Mouse (Mus musculus): Measurements from ENCODE around the gene Cdca7l. TPM values are rescaled to one million over a fixed set of nuclear protein-coding genes. Genes with fewer than 3 reads are reported as not detected.

The Cdca7l gene
- polyA plus RNA-seq, 1 experiment from 2014 or later = 20.2 TPM

GRCm38 (mm10) chr12:117832190-117832589, 28.1 kb downstream of the Cdca7l start:
- Histone ChIP-seq H3K27ac (no peak overlapping the region), H3K79me2 (ENCODE audit: inconsistent target) (no peaks in the 10 kb centered on the region), H3K4me3 (ENCODE audit: inconsistent target) (no peak overlapping the region), H3K36me3 (ENCODE audit: inconsistent target) (no peaks in the 10 kb centered on the region)
- WGBS (ENCODE audit: missing documents) = 68% methylated on average over 5 of the region's 5 CpGs

- WGBS (ENCODE audit: missing documents) = 82% methylated on average over 2 of the region's 2 CpGs
These were observed 30.6 kb downstream of the Cdca7l start for GRCm38 (mm10) chr12:117834652-117835051.

GRCm38 (mm10) chr12:117835371-117835770, 31.3 kb downstream of the Cdca7l start:
- H3K79me2 ChIP-seq (ENCODE audit: inconsistent target) = no peaks in the 10 kb centered on the region
- no peak overlapping the region for H3K4me3 ChIP-seq (ENCODE audit: inconsistent target)
- H3K36me3 ChIP-seq (ENCODE audit: inconsistent target) = no peaks in the 10 kb centered on the region
- 90% methylated on average over 10 of the region's 10 CpGs for WGBS (ENCODE audit: missing documents)
- no peak overlapping the region for H3K27ac ChIP-seq

More at GRCm38 (mm10) chr12:117834652-117835051, 30.6 kb downstream of the Cdca7l start:
- Histone ChIP-seq H3K79me2 (ENCODE audit: inconsistent target) (no peaks in the 10 kb centered on the region), H3K27ac (no peak overlapping the region), H3K36me3 (ENCODE audit: inconsistent target) (no peaks in the 10 kb centered on the region), H3K4me3 (ENCODE audit: inconsistent target) (no peak overlapping the region)

- H3K27ac ChIP-seq = no peak overlapping the region
- WGBS (ENCODE audit: missing documents) = 49% methylated on average over 4 of the region's 4 CpGs
These were observed 33.3 kb downstream of the Cdca7l start for GRCm38 (mm10) chr12:117837376-117837775.

GRCm38 (mm10) chr12:117840705-117841104, 36.6 kb downstream of the Cdca7l start:
- Histone ChIP-seq H3K4me3 (ENCODE audit: inconsistent target) (no peak overlapping the region), H3K27ac (no peak overlapping the region), H3K36me3 (ENCODE audit: inconsistent target) (no peaks in the 10 kb centered on the region), H3K79me2 (ENCODE audit: inconsistent target) (peaks cover 12% of the 10 kb centered on the region; the same call in 1 of the 2 replicates)
- 71% methylated on average over 1 of the region's 1 CpGs for WGBS (ENCODE audit: missing documents)

More at GRCm38 (mm10) chr12:117837376-117837775, 33.3 kb downstream of the Cdca7l start:
- Histone ChIP-seq H3K4me3 (ENCODE audit: inconsistent target) (no peak overlapping the region), H3K36me3 (ENCODE audit: inconsistent target) (no peaks in the 10 kb centered on the region), H3K79me2 (ENCODE audit: inconsistent target) (no peaks in the 10 kb centered on the region)

GRCm38 (mm10) chr12:117842676-117843075, 38.6 kb downstream of the Cdca7l start:
- WGBS (ENCODE audit: missing documents) = 56% methylated on average over 1 of the region's 1 CpGs
- Histone ChIP-seq H3K4me3 (ENCODE audit: inconsistent target) (no peak overlapping the region), H3K79me2 (ENCODE audit: inconsistent target) (peaks cover 27% of the 10 kb centered on the region; the same call in 1 of the 2 replicates), H3K27ac (no peak overlapping the region), H3K36me3 (ENCODE audit: inconsistent target) (no peaks in the 10 kb centered on the region)

DNA sequence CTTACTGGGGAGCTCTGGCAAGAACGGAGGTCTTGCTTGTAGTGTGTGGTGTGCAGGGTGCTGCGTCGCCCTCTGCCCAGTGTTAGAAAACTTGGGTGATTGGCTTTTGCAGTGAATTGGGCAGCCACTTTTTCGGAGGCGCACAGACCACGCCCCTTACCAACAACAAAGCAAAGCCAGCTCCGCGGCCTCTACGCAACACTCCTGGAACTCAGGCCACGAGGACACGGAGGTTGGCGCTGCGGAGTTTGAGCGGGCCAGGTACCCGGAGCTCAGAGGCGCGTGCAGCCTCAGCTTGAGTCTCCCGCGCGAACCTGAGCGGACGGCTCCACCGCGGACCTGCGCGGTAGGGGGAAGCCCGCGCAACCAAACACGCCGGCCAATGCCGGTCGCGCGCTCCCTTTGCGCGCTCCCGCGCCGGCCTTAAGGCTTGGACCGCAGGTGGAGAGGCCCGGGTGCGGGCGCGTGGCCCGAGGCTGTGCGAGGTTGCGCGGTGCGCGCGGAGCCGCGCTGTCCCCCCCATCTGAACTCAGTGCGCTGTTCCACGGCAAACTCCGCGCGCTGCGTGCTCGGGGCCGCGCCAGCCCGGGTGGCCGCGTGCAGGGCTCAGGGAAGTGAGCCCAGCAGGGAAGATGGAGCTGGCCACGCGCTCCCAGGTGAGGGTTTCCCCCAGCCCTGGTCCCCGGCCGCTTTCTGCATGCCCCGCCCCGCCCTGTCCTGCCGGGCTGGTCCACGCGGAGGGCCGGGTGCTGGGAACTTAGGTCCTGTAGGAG, 39.4 kb downstream of the Cdca7l start:
- Histone ChIP-seq H3K79me2 (ENCODE audit: inconsistent target) (peaks cover 35% of the 10 kb centered on the region; the same call in 1 of the 2 replicates), H3K4me3 (ENCODE audit: inconsistent target) (peak overlapping the region; percentile 35), H3K27ac (no peak overlapping the region; the same call in 1 of the 2 replicates), H3K36me3 (ENCODE audit: inconsistent target) (no peaks in the 10 kb centered on the region)
- WGBS (ENCODE audit: missing documents) = under 1% methylated on average over 57 of the region's 75 CpGs

GRCm38 (mm10) chr12:117844075-117844408, 40.0 kb downstream of the Cdca7l start:
- under 1% methylated on average over 15 of the region's 15 CpGs for WGBS (ENCODE audit: missing documents)
- Histone ChIP-seq H3K27ac (no peak overlapping the region), H3K4me3 (ENCODE audit: inconsistent target) (peak overlapping the region; percentile 35), H3K36me3 (ENCODE audit: inconsistent target) (no peaks in the 10 kb centered on the region), H3K79me2 (ENCODE audit: inconsistent target) (peaks cover 39% of the 10 kb centered on the region; the same call in 1 of the 2 replicates)

DNA sequence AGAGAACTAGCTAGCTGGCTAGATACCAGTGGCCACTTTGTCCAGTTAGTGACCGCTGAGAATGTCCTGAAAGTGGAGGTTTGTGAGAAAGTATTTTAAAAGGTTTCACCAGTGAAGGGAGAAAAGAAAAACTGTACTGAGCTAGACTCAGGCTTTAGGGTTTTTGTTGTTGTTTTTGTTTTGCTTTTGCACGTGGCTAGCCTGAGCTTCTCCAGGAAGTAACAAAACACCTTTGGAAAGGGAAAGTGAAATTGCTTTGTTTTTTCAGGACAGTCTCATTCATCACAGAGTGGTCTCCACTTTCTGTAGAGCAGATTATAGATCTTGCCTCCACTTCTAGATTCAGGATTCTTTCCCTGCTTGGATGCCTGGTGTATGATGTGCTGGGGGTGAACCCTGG, 40.8 kb downstream of the Cdca7l start:
- Histone ChIP-seq H3K79me2 (ENCODE audit: inconsistent target) (peaks cover 39% of the 10 kb centered on the region; the same call in 1 of the 2 replicates), H3K27ac (no peak overlapping the region), H3K36me3 (ENCODE audit: inconsistent target) (no peaks in the 10 kb centered on the region), H3K4me3 (ENCODE audit: inconsistent target) (peak overlapping the region; percentile 35)
- WGBS (ENCODE audit: missing documents) = 23% methylated on average over 2 of the region's 2 CpGs

- Histone ChIP-seq H3K27ac (no peak overlapping the region), H3K4me3 (ENCODE audit: inconsistent target) (no peak overlapping the region), H3K79me2 (ENCODE audit: inconsistent target) (peaks cover 39% of the 10 kb centered on the region; the same call in 1 of the 2 replicates), H3K36me3 (ENCODE audit: inconsistent target) (no peaks in the 10 kb centered on the region)
- WGBS (ENCODE audit: missing documents) = 91% methylated on average over 6 of the region's 6 CpGs
These were observed 44.5 kb downstream of the Cdca7l start for GRCm38 (mm10) chr12:117848621-117849020.

- Histone ChIP-seq H3K4me3 (ENCODE audit: inconsistent target) (no peak overlapping the region), H3K27ac (no peak overlapping the region), H3K36me3 (ENCODE audit: inconsistent target) (no peaks in the 10 kb centered on the region), H3K79me2 (ENCODE audit: inconsistent target) (peaks cover 43% of the 10 kb centered on the region; the same call in 1 of the 2 replicates)
- WGBS (ENCODE audit: missing documents) = 93% methylated on average over 10 of the region's 10 CpGs
These were observed 46.4 kb downstream of the Cdca7l start for GRCm38 (mm10) chr12:117850472-117850871.

DNA sequence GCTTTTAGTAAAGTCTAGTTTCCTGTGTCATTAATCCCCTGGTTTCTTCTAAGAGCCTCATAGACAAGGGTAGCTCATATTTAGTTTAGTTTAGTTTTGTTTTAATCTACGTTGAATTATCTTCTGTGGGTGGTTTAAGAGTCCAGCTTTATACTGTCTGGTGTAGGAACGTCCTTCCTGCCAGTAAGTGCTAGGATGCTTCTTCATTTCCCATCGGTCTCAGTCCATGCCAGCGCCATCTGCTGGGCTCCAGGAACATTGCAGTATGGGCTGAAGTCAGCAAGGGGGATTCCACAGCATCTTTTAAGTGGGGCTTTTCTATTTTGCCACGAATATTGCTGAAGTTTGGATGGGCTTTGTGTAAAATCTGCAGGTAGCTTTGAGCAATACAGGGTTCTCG, 49.2 kb downstream of the Cdca7l start:
- WGBS (ENCODE audit: missing documents) = 25% methylated on average over 6 of the region's 6 CpGs

DNA sequence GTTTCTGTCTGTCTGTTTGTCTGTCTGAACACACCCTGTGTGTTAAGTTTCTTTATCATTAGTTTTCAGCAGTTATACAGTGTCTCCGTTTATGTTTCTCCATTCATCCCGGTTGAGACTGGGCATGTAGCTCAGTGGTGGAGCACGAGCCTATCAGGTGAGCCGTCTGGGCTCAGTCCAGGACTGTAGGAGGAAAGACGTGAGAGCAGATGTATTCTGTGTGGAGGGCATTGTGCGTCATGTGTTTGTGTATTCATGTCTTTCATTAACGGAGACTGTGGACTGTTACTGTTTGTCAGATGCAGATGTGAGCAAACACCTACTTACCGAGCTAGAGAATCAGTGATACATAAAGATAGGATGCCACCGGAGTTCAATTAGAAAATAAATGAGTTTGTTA, 52.9 kb downstream of the Cdca7l start:
- no peak overlapping the region for H3K27ac ChIP-seq
- peaks cover 55% of the 10 kb centered on the region; the same call in 1 of the 2 replicates for H3K79me2 ChIP-seq (ENCODE audit: inconsistent target)
- WGBS (ENCODE audit: missing documents) = 97% methylated on average over 8 of the region's 9 CpGs
- H3K4me3 ChIP-seq (ENCODE audit: inconsistent target) = no peak overlapping the region
- no peaks in the 10 kb centered on the region for H3K36me3 ChIP-seq (ENCODE audit: inconsistent target)

More for the DNA sequence above, 49.2 kb downstream of the Cdca7l start:
- Histone ChIP-seq H3K4me3 (ENCODE audit: inconsistent target) (no peak overlapping the region), H3K27ac (no peak overlapping the region), H3K36me3 (ENCODE audit: inconsistent target) (no peaks in the 10 kb centered on the region), H3K79me2 (ENCODE audit: inconsistent target) (peaks cover 46% of the 10 kb centered on the region; the same call in 1 of the 2 replicates)

GRCm38 (mm10) chr12:117857884-117858283, 53.8 kb downstream of the Cdca7l start:
- over 99% methylated on average over 6 of the region's 6 CpGs for WGBS (ENCODE audit: missing documents)

DNA sequence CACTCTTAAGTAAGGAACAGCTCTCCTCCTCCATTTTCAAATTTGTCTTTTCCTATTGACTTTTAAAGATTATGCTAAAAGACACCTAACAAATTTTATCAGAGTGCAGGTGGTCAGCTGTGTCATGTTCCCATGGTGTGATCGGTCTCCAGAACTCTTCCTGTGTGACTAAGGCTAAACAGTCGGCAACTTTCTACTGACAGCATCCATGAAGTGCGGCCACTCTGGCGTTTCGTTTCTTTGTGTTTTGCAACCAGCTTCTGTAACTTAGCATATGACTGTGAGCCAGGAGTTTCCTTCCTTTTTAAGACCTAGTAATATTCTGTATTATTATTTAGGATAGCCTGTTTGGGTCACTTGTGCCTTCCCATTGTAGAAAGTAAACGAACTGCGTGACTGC, 56.8 kb downstream of the Cdca7l start:
- Histone ChIP-seq H3K79me2 (ENCODE audit: inconsistent target) (peaks cover 40% of the 10 kb centered on the region; the same call in 1 of the 2 replicates), H3K27ac (peak overlapping the region; percentile 89), H3K4me3 (ENCODE audit: inconsistent target) (no peak overlapping the region), H3K36me3 (ENCODE audit: inconsistent target) (no peaks in the 10 kb centered on the region)
- 19% methylated on average over 7 of the region's 7 CpGs for WGBS (ENCODE audit: missing documents)

More at GRCm38 (mm10) chr12:117857884-117858283, 53.8 kb downstream of the Cdca7l start:
- H3K36me3 ChIP-seq (ENCODE audit: inconsistent target) = no peaks in the 10 kb centered on the region
- peaks cover 55% of the 10 kb centered on the region; the same call in 1 of the 2 replicates for H3K79me2 ChIP-seq (ENCODE audit: inconsistent target)
- H3K4me3 ChIP-seq (ENCODE audit: inconsistent target) = no peak overlapping the region
- H3K27ac ChIP-seq = no peak overlapping the region

Measured in macrophage (primary cell).